Comparison of ENCODE assay signal across 24 mouse cellular contexts in the genomic region with DNA sequence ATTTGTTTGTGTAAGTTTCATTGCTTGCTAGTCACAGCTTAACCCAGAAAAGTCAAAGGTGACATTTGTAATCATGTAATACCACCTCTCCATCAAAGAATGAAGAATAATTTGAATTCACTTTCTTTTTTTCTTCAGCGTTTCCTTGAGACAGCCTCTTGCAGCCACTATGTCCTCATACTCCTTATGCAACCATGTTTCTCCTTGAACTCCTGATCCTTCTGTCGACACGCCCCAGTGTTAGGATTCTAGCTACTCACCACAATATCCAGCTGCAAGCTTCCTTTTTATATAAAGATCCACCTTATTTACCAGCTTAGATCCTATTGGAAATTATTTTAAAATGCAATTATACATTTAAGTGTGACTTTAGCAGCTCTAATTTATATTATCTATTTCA.
DNase-seq lines count a peak whose midpoint lies in the region; ATAC-seq and TF ChIP-seq lines count a peak whose summit lies in the region.
"Had no signal": no experiment of that assay in that cellular context is flagged by ENCODE, and none has a peak within 500 bp of the region (broad histone marks: within the 10 kb centered on the region; RNA-seq: fewer than 3 reads in every experiment).

No protein-coding gene starts in this region.

- no peaks in the 10 kb centered on the region for H3K9me3 ChIP-seq in intestine, postnatal 0 days (ENCODE audit: control insufficient read depth)
- H3K9me3 ChIP-seq: embryonic facial prominence, embryonic 10.5 days; embryonic facial prominence, embryonic 12.5 days; forebrain, embryonic 10.5 days; forebrain, embryonic 12.5 days; G1E had no signal

- WGBS in intestine, postnatal 0 days, result 50% methylated on average over 3 of the region's 3 CpGs

- H3K4me3 ChIP-seq in intestine, postnatal 0 days (ENCODE audit: low read depth, low read length), result no peak overlapping the region
- H3K4me3 ChIP-seq: embryonic facial prominence, embryonic 10.5 days; embryonic facial prominence, embryonic 12.5 days; forebrain, embryonic 10.5 days; forebrain, embryonic 12.5 days had no signal

- H3K4me2 ChIP-seq in intestine, postnatal 0 days (replicated peaks; ENCODE audit: low read depth), result no peak overlapping the region
- H3K4me2 ChIP-seq: embryonic facial prominence, embryonic 12.5 days; forebrain, embryonic 12.5 days had no signal

- no peak overlapping the region for H3K27ac ChIP-seq in intestine, postnatal 0 days (ENCODE audit: low read depth, low read length)
- H3K27ac ChIP-seq: embryonic facial prominence, embryonic 10.5 days; embryonic facial prominence, embryonic 12.5 days; forebrain, embryonic 10.5 days; forebrain, embryonic 12.5 days had no signal

- 0 out of 2 replicates have a peak, but pooled peaks have one; percentile 54 for ATAC-seq in intestine, postnatal 0 days
- ATAC-seq: activated CD4-positive, CD25-positive, alpha-beta regulatory T cell, adult 4 months; CD4-positive, CD25-positive, alpha-beta regulatory T cell, adult 4 months; forebrain, embryonic 14.5 days; forebrain, embryonic 16.5 days; Patski had no signal

- no peak for TF ChIP-seq CTCF in intestine, postnatal 0 days (IDR thresholded peaks at IDR 0.05; ENCODE audit: low read depth)

- no peaks in the 10 kb centered on the region for H3K36me3 ChIP-seq in intestine, postnatal 0 days (ENCODE audit: control insufficient read depth, insufficient read depth)
- H3K36me3 ChIP-seq: embryonic facial prominence, embryonic 10.5 days; embryonic facial prominence, embryonic 12.5 days; forebrain, embryonic 10.5 days; forebrain, embryonic 12.5 days; G1E had no signal

- H3K4me1 ChIP-seq in intestine, postnatal 0 days (replicated peaks; ENCODE audit: control insufficient read depth, insufficient read depth, low read length), result no peaks in the 10 kb centered on the region
- H3K4me1 ChIP-seq: embryonic facial prominence, embryonic 10.5 days; embryonic facial prominence, embryonic 12.5 days; forebrain, embryonic 10.5 days; forebrain, embryonic 12.5 days had no signal

- no peaks in the 10 kb centered on the region for H3K27me3 ChIP-seq in intestine, postnatal 0 days (replicated peaks; ENCODE audit: control insufficient read depth, insufficient read depth, low read length)
- H3K27me3 ChIP-seq: CH12.LX; embryonic facial prominence, embryonic 12.5 days; forebrain, embryonic 12.5 days; Patski had no signal

- H3K9ac ChIP-seq in intestine, postnatal 0 days (ENCODE audit: low read depth, low read length), result no peak overlapping the region
- H3K9ac ChIP-seq: embryonic facial prominence, embryonic 12.5 days; forebrain, embryonic 12.5 days had no signal

- DNase-seq in adrenal gland, adult 2 months, result peak; percentile 25
- no peak for DNase-seq in adrenal gland, postnatal 25 days
- DNase-seq in adrenal gland, postnatal 14 days, result peak; percentile 15
- DNase-seq in adrenal gland, postnatal 10 days, result no peak
- peak; percentile 7 for DNase-seq in fat pad, adult 2 months (ENCODE audit: extremely low read depth, low read depth, low spot score)
- DNase-seq in kidney, adult 18-20 months, result no peak
- DNase-seq: B cell, adult 2 months; cerebellum, adult 11-12 months; cerebellum, adult 2 months; cerebellum, adult 9-10 months; cerebellum, postnatal 10 days; cerebellum, postnatal 36 days had no signal

Comparison
In these comparisons a context has a peak if more than half of its experiments do, and no peak if none do; other contexts are left out.
1. DNase-seq: peak in adrenal gland, adult 2 months (single experiment), adrenal gland, postnatal 14 days (single experiment) and fat pad, adult 2 months (single experiment); none in adrenal gland, postnatal 25 days (single experiment), adrenal gland, postnatal 10 days (single experiment) and kidney, adult 18-20 months (single experiment).